In the genomic region with DNA sequence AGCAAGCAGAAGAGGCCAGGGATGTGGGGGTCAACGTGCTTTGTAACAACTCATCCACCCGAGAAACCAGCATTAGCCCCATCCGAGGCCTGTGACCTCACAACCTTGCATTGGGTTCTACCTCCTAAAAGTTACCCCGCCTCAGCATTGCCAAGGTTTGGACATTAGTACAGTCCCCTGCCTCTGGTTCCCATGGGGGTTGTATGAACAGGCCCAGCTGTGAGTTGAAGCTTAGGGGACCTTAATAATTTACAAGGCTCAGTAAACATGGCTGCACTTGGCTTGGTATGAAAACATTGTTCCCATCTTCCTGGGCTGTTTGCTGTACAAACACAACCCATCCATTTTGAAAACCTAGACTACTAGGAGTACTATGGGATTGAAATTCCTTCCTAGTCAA, we compare ENCODE assay signal across 25 mouse cellular contexts.
"Had no signal": no experiment of that assay in that cellular context is flagged by ENCODE, and none has a peak within 500 bp of the region (broad histone marks: within the 10 kb centered on the region; RNA-seq: fewer than 3 reads in every experiment).

No protein-coding gene starts in this region.

- H3K9me3 ChIP-seq: intestine, embryonic 15.5 days; limb, embryonic 10.5 days; limb, embryonic 13.5 days; liver, embryonic 12.5 days; liver, embryonic 15.5 days; lung, embryonic 15.5 days; megakaryocyte, embryonic 14.5 days; midbrain, embryonic 10.5 days; midbrain, embryonic 13.5 days; neural tube, embryonic 13.5 days had no signal

- H3K4me3 ChIP-seq: intestine, embryonic 15.5 days; layer of hippocampus, adult 2 months; limb, embryonic 10.5 days; limb, embryonic 13.5 days; liver, embryonic 12.5 days; liver, embryonic 15.5 days; lung, embryonic 15.5 days; megakaryocyte, embryonic 14.5 days; midbrain, embryonic 10.5 days; midbrain, embryonic 13.5 days; myocyte; neural tube, embryonic 13.5 days had no signal

- DNase-seq: layer of hippocampus, adult 9-11 months; liver; lung, adult 18-20 months; lung, postnatal 10 days; lung, postnatal 36 days; right cerebral cortex, adult 18-20 months; right cerebral cortex, postnatal 14 days; right cerebral cortex, postnatal 4 days; thymus, adult 2 months; thymus, postnatal 14 days; thymus, postnatal 4 days had no signal

- H3K27ac ChIP-seq: intestine, embryonic 15.5 days; layer of hippocampus, adult 2 months; limb, embryonic 10.5 days; limb, embryonic 13.5 days; liver, embryonic 12.5 days; liver, embryonic 15.5 days; lung, embryonic 15.5 days; midbrain, embryonic 10.5 days; midbrain, embryonic 13.5 days; neural tube, embryonic 13.5 days; stomach, postnatal 0 days had no signal

- H3K9ac ChIP-seq: intestine, embryonic 15.5 days; limb, embryonic 13.5 days; liver, embryonic 12.5 days; liver, embryonic 15.5 days; lung, embryonic 15.5 days; midbrain, embryonic 13.5 days; neural tube, embryonic 13.5 days had no signal

- H3K27me3 ChIP-seq: intestine, embryonic 15.5 days; limb, embryonic 13.5 days; liver, embryonic 12.5 days; liver, embryonic 15.5 days; lung, embryonic 15.5 days; midbrain, embryonic 13.5 days; neural tube, embryonic 13.5 days had no signal

- H3K4me2 ChIP-seq: intestine, embryonic 15.5 days; limb, embryonic 13.5 days; liver, embryonic 12.5 days; liver, embryonic 15.5 days; lung, embryonic 15.5 days; midbrain, embryonic 13.5 days; neural tube, embryonic 13.5 days had no signal

- ATAC-seq: intestine, embryonic 15.5 days; midbrain, embryonic 13.5 days; midbrain, embryonic 16.5 days had no signal

- H3K36me3 ChIP-seq: intestine, embryonic 15.5 days; limb, embryonic 10.5 days; limb, embryonic 13.5 days; liver, embryonic 12.5 days; lung, embryonic 15.5 days; midbrain, embryonic 10.5 days; midbrain, embryonic 13.5 days; neural tube, embryonic 13.5 days had no signal

- H3K4me1 ChIP-seq: intestine, embryonic 15.5 days; limb, embryonic 13.5 days; lung, embryonic 15.5 days; midbrain, embryonic 10.5 days; midbrain, embryonic 13.5 days; neural tube, embryonic 13.5 days had no signal
